Mouse (Mus musculus): ENCODE measurements at regions not wholly inside any gene's neighbourhood (a gene's known extent, or its start where the extent isn't known, plus 50 kb on each side); places are given as distances from the start of the nearest gene placed in this dataset.

DNA sequence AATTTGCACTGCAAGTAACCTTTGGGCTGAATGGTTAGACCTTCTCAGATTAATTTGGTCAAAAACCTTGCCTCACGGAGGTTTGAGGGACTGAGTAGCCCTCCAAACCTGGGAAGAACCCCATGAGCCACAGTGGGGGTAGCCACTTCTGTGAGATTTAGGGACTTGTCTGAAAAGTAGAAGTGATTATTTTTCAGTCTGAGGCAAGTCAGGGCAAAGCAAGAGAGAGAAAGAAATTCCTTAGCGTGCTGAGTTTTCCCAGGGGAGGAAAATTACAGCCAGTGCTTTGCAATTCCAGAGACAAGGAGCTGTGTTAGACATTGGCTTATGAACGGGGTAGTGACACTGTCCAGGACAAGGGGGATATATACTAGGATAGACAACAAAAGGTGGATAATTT is 1962.1 kb upstream of the Lrrc6 start:
- H3K4me1 ChIP-seq (ENCODE audit: control insufficient read depth, insufficient read depth, low read length): no peaks in the 10 kb centered on the region
- no peak overlapping the region for H3K27ac ChIP-seq (ENCODE audit: control insufficient read depth, insufficient read depth, low read depth, low read length, poor library complexity)
- TF ChIP-seq POLR2A (IDR thresholded peaks at IDR 0.05; ENCODE audit: borderline replicate concordance, control insufficient read depth, low read depth, low read length) (no peak), CTCF (IDR thresholded peaks at IDR 0.05; ENCODE audit: control insufficient read depth, insufficient read depth, low read length) (no peak)
- 66% methylated on average over 3 of the region's 3 CpGs for WGBS
- no peak overlapping the region for H3K4me3 ChIP-seq (replicated peaks; ENCODE audit: control insufficient read depth, low read depth, low read length)

DNA sequence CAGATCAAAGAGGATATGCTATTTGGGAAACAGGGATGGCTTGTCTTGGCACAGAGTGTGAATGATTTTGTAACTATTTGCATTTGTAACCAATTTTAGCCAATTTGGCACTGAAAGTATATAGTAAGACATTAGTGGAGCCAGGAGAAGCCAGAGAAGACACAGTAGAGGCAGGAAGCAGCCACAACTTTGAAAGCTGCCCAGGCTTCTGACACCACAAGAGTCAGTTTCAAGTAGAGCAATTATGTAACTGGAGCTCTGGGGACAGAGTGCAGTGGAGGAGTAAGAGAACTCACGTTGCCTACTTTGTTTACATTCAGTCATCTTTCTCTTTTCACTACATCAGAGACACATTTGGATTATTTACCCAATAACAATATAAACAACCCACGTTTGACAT is 1956.5 kb upstream of the Lrrc6 start:
- 60% methylated on average over 2 of the region's 2 CpGs for WGBS
- H3K4me3 ChIP-seq (replicated peaks; ENCODE audit: control insufficient read depth, low read depth, low read length): no peak overlapping the region
- H3K27ac ChIP-seq (ENCODE audit: control insufficient read depth, insufficient read depth, low read depth, low read length, poor library complexity): no peak overlapping the region
- TF ChIP-seq POLR2A (IDR thresholded peaks at IDR 0.05; ENCODE audit: borderline replicate concordance, control insufficient read depth, low read depth, low read length) (no peak), CTCF (IDR thresholded peaks at IDR 0.05; ENCODE audit: control insufficient read depth, insufficient read depth, low read length) (no peak)
- no peaks in the 10 kb centered on the region for H3K4me1 ChIP-seq (ENCODE audit: control insufficient read depth, insufficient read depth, low read length)

- no peaks in the 10 kb centered on the region for H3K4me1 ChIP-seq (ENCODE audit: control insufficient read depth, insufficient read depth, low read length)
- 35% methylated on average over 2 of the region's 2 CpGs for WGBS
Measured at GRCm38 (mm10) chr15:68451971-68452370, 1951.3 kb upstream of the Lrrc6 start.

DNA sequence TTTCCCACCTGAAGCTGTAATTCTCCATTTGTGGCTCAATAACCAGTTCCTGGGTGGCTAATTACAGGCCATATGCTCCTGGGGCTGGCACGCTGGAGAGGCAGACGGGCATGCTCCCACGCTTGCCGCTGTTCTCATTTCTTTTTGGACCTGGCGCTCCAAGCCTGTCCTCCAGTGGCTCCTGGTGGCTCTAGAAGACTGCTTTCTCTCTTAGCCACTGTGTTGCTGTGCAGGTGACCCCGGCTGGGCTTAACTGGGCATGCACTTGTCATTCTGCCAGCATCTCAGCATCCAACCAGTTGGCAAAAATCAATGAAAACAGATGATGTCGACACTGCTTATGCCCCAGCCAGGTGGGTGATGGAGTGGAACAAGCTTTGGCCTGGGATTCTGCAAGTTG is 1944.6 kb upstream of the Lrrc6 start:
- WGBS: 85% methylated on average over 7 of the region's 7 CpGs
- Histone ChIP-seq H3K4me3 (replicated peaks; ENCODE audit: control insufficient read depth, low read depth, low read length) (no peak overlapping the region), H3K4me1 (ENCODE audit: control insufficient read depth, insufficient read depth, low read length) (no peaks in the 10 kb centered on the region), H3K27ac (ENCODE audit: control insufficient read depth, insufficient read depth, low read depth, low read length, poor library complexity) (no peak overlapping the region)
- TF ChIP-seq CTCF (IDR thresholded peaks at IDR 0.05; ENCODE audit: control insufficient read depth, insufficient read depth, low read length) (no peak), POLR2A (IDR thresholded peaks at IDR 0.05; ENCODE audit: borderline replicate concordance, control insufficient read depth, low read depth, low read length) (no peak)

More at GRCm38 (mm10) chr15:68451971-68452370, 1951.3 kb upstream of the Lrrc6 start:
- TF ChIP-seq CTCF (IDR thresholded peaks at IDR 0.05; ENCODE audit: control insufficient read depth, insufficient read depth, low read length) (no peak), POLR2A (IDR thresholded peaks at IDR 0.05; ENCODE audit: borderline replicate concordance, control insufficient read depth, low read depth, low read length) (no peak)
- Histone ChIP-seq H3K4me3 (replicated peaks; ENCODE audit: control insufficient read depth, low read depth, low read length) (no peak overlapping the region), H3K27ac (ENCODE audit: control insufficient read depth, insufficient read depth, low read depth, low read length, poor library complexity) (no peak overlapping the region)

DNA sequence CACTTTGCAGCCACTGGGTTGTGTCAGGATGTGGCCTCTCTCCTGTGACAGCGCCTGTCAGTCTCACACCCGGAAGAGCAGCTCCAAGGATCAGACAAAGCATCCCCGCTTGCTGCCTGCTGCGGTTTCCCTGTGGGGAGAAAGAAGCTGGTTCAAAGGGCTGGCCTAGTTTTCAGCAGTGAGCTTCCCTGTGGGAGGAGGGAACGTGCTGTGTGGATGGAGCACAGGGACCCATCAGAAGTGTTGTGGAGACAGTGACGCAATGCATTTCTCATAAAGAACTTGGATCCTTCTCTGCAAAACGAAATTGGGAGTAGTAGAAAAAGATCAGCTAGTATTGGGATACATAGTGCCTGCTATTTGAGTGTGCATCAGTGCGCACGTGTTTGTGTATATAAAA is 1939.9 kb upstream of the Lrrc6 start:
- Histone ChIP-seq H3K4me3 (replicated peaks; ENCODE audit: control insufficient read depth, low read depth, low read length) (no peak overlapping the region), H3K27ac (ENCODE audit: control insufficient read depth, insufficient read depth, low read depth, low read length, poor library complexity) (no peak overlapping the region), H3K4me1 (ENCODE audit: control insufficient read depth, insufficient read depth, low read length) (no peaks in the 10 kb centered on the region)
- WGBS: 65% methylated on average over 9 of the region's 9 CpGs
- no peak for TF ChIP-seq POLR2A (IDR thresholded peaks at IDR 0.05; ENCODE audit: borderline replicate concordance, control insufficient read depth, low read depth, low read length)
- no peak for TF ChIP-seq CTCF (IDR thresholded peaks at IDR 0.05; ENCODE audit: control insufficient read depth, insufficient read depth, low read length)

GRCm38 (mm10) chr15:68435961-68436360 is 1935.3 kb upstream of the Lrrc6 start:
- no peak overlapping the region for H3K4me3 ChIP-seq (replicated peaks; ENCODE audit: control insufficient read depth, low read depth, low read length)
- no peak overlapping the region for H3K27ac ChIP-seq (ENCODE audit: control insufficient read depth, insufficient read depth, low read depth, low read length, poor library complexity)
- TF ChIP-seq CTCF (IDR thresholded peaks at IDR 0.05; ENCODE audit: control insufficient read depth, insufficient read depth, low read length) (no peak), POLR2A (IDR thresholded peaks at IDR 0.05; ENCODE audit: borderline replicate concordance, control insufficient read depth, low read depth, low read length) (no peak)
- WGBS: 17% methylated on average over 3 of the region's 3 CpGs
- H3K4me1 ChIP-seq (ENCODE audit: control insufficient read depth, insufficient read depth, low read length): no peaks in the 10 kb centered on the region

DNA sequence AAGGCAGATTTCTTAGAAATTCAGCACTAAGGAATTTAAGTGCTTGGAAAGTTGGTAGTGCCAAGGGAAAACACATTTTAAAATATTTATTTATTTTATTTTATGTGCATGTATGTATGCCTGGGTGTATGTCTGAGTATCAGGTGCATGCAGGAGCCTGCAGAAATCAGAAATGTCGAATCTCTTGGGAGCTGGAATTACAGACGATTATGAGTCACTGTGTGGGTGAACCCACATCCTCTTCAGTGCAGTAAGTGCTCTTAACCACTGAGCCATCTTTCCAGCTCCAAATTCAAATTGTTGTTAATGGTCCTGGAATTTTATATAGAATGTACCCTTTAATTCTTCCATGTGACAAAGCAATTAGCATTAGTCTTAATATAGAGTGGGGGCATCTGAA is 1930.5 kb upstream of the Lrrc6 start:
- Histone ChIP-seq H3K4me1 (ENCODE audit: control insufficient read depth, insufficient read depth, low read length) (no peaks in the 10 kb centered on the region), H3K4me3 (replicated peaks; ENCODE audit: control insufficient read depth, low read depth, low read length) (no peak overlapping the region), H3K27ac (ENCODE audit: control insufficient read depth, insufficient read depth, low read depth, low read length, poor library complexity) (no peak overlapping the region)
- TF ChIP-seq CTCF (IDR thresholded peaks at IDR 0.05; ENCODE audit: control insufficient read depth, insufficient read depth, low read length) (no peak), POLR2A (IDR thresholded peaks at IDR 0.05; ENCODE audit: borderline replicate concordance, control insufficient read depth, low read depth, low read length) (no peak)
- WGBS: 11% methylated on average over 2 of the region's 2 CpGs

- H3K4me1 ChIP-seq (ENCODE audit: control insufficient read depth, insufficient read depth, low read length): no peaks in the 10 kb centered on the region
- H3K4me3 ChIP-seq (replicated peaks; ENCODE audit: control insufficient read depth, low read depth, low read length): no peak overlapping the region
- WGBS: 62% methylated on average over 4 of the region's 4 CpGs
- H3K27ac ChIP-seq (ENCODE audit: control insufficient read depth, insufficient read depth, low read depth, low read length, poor library complexity): no peak overlapping the region
- TF ChIP-seq CTCF (IDR thresholded peaks at IDR 0.05; ENCODE audit: control insufficient read depth, insufficient read depth, low read length) (no peak), POLR2A (IDR thresholded peaks at IDR 0.05; ENCODE audit: borderline replicate concordance, control insufficient read depth, low read depth, low read length) (no peak)
Measured at GRCm38 (mm10) chr15:68430486-68430885, 1929.8 kb upstream of the Lrrc6 start.

Measured in bone marrow, adult 2 months (tissue).